Mouse (Mus musculus): Measurements from ENCODE around the gene Fkbp7. TPM values are rescaled to one million over a fixed set of nuclear protein-coding genes. Genes with fewer than 3 reads are reported as not detected.
"Not testable (repeated sequence)": the region's sequence is repeated elsewhere in the genome, so short reads cannot be mapped to it uniquely, and the experiment has no call there.

Fkbp7 gene
- total RNA-seq, 2 experiments from 2014 or later: 19.7 to 21.2 TPM

DNA sequence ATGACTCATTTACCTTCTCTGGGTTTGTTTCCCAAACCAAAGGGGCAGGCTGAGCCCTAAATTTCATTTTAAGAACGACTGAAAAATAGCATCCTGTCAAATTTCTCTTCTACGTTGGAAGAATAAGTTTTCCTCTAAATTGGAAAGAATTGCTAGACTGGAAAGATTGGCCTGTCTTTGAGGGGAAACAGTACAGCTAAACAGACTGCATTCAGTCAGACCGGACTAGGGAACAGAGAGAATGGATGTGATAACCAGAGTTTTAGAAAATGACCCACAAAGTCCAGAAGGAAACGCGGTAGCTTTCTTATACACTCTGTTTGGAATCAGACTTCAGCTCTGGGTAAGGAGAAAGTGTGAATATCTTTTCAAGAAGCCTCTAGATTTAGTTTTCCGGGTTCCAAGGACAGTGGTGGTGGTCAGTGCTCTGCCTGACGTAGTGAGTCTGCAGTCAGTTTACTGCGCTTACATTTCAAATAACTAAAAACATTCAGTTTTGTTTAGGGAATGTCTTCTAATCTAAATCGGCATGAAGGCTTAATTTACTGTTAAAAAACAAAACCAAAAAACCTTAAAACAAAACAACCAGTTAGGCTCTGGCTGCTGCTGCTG lies 676 bp downstream of the Fkbp7 start:
- no peak for DNase-seq (ENCODE audit: low spot score)
- intact Hi-C loops (cut with DNase I): no loop called here

DNA sequence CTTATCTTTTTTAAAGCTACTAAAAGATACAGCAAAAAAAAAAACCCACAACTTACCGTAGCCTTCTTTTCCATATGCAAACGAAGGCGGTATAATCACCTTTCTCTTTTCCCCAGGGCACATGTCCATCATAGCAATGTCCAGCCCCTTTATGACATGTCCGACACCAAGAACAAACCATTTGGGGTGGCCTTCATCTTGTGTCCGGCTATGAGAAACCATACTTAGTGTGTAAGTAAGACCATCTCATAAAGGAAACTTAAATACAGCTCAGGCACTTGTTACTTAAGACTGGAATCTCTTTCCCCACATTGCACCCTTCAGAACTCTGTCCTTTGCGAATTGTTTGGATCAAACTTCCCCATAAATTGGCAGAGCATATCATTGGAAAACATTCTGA lies 1.3 kb downstream of the Fkbp7 start:
- DNase-seq (ENCODE audit: low spot score): no peak
- intact Hi-C loops (cut with DNase I): no loop called here

DNA sequence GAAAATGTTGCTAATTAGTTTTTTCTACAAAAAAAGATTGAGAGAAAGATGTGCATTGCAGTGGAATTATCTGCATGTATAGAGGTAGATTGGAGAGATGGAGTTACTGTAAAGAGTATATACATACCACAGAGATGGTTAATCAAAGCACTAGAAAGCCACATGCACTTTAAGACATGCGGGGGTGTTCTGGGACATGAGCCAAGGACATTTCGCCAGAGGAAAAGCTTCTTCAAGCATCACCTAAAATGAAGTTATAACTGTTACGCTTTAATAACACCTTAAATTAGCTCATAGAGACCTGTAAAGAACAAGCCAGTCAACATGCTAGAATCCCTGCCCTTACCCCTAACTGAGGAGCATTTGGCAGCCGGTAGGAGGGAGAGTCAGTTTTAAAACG lies 5.7 kb downstream of the Fkbp7 start:
- intact Hi-C loops (cut with DNase I): no loop called here
- no peak for DNase-seq (ENCODE audit: low spot score)

DNA sequence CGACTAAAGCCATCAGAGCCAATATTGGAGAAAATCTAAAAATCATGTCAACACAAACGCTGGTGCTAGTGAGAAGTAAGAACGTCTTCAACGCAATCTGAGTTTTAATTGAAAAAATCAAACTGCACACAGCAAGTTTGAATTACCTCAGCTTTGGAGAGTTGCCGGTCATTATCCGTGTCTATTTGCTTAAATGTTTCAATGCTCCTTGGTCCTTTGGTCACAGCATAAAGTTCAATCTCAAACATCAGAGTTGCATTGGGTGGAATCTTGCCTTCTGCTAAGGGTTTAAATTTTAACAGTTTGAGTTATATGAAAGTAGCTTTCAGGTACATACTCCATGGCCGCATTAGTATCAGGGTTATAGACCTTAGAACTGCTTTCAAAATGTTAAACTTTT lies 7.4 kb downstream of the Fkbp7 start:
- DNase-seq (ENCODE audit: low spot score): no peak
- intact Hi-C loops (cut with DNase I): no loop called here

DNA sequence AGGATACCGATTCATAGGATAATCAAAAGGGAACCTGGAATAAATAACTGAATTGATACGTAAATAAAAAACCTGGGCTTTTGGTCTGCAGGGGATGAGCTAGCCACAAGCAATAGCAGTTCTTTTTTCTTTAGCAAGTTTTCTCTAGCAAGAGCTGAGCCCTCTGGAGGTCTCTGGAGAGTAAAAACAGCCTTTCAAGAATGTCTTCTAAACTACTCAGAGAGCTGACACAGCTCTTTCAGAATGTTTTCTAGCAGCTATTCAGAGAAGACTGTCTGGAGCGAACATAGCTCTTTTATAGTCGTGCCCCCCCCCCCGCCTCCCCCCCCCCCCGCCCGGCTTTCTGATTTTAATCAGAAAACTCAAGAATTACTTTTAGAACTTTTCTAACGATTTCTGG lies 13.5 kb downstream of the Fkbp7 start:
- DNase-seq (ENCODE audit: low spot score): no peak
- intact Hi-C loops (cut with DNase I): no loop called here

DNA sequence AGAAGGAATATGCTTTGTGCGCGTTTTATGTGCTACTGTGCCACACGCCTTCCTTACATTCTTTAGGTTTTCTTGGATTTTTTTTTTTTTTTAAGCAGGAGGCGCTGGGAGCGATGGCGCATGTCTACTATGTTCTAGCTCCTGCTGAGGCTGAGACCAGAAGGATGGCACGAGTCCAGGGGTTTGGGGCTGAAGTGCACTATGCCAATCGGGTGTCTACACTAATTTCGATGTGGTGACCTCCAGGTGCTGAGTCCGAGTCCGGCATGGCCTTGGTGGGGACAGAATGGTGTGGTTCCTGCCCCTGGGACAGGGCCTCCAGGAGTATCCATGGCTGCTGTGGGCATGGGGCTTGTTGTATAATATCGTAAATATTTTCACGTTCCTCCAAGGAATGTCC lies 14.4 kb downstream of the Fkbp7 start:
- no peak for DNase-seq (ENCODE audit: low spot score)
- intact Hi-C loops (cut with DNase I): no loop called here

DNA sequence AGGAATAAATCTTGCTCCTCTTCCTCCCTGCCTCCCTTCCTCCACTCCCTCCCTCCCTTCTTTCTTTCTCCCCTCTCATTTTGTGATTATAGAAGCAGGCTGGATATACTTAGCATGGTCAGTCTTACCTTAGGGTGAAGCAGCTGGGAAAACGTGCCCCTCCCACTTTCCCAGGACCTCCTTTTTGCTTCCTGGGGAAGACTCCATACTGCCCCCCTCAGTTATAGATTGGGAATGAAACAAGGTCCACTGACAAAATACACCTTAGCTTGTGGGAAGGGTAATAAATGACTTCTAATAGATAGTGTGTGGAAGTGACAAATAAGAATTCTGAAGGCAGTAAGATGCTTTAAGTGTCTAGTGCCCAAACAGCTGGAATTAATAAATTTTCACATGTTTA lies 16.9 kb downstream of the Fkbp7 start:
- no peak for DNase-seq (ENCODE audit: low spot score)
- intact Hi-C loops (cut with DNase I): no loop called here

DNA sequence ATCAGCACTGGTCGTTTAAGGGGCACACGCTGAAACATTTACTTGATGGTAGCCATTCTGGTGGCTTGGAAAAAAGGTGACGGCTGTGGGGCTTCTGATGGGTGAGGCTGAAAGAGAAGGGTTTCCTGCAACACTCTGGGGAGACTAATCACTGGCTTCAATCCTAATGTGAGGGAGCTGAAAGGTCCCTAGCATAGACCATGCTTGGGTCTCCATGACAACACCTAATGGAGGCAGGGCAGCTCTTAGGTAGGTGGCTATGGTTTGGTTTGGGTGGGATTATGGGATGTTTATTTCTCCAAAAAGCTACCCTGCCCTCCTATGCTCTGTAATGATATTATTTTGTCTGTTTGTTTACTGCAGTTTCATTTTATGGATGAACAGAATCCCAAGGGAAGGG lies 17.5 kb downstream of the Fkbp7 start:
- intact Hi-C loops (cut with DNase I): no loop called here
- no peak for DNase-seq (ENCODE audit: low spot score)

DNA sequence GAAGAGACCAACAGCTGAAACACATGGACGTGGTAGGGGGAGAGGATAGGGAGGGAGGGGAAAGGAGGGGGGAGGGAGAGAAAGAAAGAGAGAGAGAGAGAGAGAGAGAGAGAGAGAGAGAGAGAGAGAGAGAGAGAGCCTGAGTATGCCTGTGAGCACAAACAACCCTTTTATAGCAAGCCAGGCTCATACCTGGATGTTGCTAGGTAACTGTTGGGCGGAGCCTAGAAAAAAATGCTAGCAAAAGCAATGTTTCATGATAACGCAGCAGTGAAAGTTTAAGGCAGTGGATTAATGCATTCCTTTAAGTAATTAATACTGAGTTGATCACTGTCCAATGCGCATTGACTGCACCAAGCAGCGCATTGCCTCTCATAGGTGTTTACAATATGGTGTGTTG lies 18.3 kb downstream of the Fkbp7 start:
- intact Hi-C loops (cut with DNase I): no loop called here
- no peak for DNase-seq (ENCODE audit: low spot score)

DNA sequence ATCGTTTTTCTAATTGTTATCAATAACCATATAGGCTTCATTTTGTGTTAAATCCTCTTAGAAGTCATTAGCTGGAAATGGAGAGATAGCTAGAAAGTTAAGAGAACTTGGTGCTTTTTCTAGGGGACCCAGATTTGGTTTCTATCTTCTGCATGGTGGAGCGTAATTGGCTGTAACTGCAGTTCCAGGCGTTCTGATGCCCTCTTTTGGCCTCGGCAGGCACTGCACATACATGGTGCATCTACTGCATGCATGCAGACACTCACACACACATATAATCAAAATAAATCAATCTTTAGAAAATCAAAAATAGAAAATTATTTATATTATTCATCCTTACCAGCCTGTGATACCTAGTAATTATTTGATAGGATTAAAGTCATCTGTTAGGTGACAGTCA lies 19.8 kb downstream of the Fkbp7 start:
- intact Hi-C loops (cut with DNase I): no loop called here
- DNase-seq (ENCODE audit: low spot score): no peak

DNA sequence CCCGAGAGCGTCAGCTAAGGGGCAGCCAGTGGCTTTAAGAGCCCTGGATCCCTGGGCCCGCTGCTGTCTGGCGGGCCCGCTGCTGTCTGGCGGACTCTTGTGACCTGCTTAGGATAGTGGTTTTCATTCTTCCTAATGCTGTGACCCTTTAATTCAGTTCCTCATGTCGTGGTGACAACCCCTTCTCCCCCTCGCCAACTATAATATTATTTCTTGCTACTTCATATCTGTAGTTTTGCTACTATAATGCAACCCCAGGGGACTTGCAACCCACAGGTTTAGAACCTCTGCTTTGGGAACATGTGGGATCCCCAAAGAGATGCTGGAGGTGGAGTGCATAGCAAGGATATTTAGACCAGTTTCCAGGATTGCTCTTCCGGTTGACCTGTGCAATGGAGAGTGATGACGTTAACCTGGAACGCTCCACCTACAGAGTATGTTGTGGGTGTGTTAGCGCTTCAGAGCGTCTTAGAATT lies 24.2 kb downstream of the Fkbp7 start:
- no peak for DNase-seq (ENCODE audit: low spot score)
- intact Hi-C loops (cut with DNase I): loop anchor here (1.0 kb wide), 1 partner anchor 27 kb away; the partner anchor contains the start of gene Plekha3

DNA sequence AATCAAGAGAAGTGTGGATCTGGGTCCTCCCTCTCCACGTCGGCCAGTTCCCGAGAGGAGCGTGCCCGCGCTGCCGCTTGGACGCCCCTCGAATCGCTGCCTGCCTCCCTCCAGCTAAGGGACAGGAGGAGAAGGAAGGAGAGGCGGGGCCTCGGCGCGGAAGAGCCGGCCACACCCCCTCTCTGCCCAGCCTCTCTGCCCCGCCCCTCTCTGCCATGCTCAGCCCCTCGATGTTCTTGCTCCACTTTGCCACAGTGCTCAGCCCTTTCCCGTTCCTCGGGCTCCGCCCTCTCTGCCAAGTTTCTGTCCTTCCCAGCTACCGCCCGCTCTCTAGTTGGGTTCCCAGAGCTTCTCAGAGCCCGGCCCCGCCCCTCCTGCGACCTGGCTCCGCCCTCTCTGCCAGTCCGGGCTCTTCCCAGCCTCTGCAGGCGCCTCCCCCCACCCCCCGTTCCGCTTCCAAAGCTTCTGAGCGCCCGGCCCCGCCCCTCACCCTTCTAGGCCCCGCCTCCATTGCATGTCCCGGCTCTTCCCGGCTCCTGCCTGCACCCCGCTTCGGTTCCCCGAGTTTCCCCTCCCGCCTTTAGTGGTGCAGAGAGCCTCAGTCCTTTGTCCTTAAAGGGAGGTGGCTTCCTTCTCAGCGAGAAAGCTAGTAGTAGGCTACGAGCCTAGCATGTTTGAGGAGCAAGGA lies 24.9 kb downstream of the Fkbp7 start, which contains the start of the genes Prkra and Pjvk:
Gene Prkra, minus strand, starts transcription at position 133 of the 688 bp plus-strand sequence.
Gene Pjvk, plus strand, starts transcription at position 594 of the 688 bp plus-strand sequence.
- intact Hi-C loops (cut with DNase I): loop anchor here (1.0 kb wide), 1 partner anchor 27 kb away; the partner anchor contains the start of gene Plekha3
- peak; percentile 92 for DNase-seq (ENCODE audit: low spot score)

DNA sequence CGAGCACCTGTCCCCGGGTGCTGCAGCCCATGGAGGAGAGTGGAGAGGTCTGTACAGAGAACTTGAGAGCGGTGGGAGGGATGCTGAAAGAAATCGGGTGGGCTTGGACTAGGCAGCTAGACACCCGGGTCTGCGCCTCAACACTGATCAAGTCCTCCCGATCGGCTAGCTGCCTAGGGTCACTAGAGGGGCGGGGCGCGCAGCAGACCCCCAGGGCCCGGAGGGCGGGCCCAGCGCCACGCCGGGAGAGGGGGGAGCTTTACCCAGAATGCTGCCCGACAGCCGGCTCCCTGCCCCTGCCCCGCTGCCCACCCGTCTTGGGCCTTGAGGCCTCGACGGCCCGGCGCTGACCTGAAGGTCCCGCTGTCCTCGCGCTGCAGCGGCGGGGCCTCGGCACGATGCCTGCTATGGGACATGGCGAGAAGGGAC lies 25.5 kb downstream of the Fkbp7 start:
- intact Hi-C loops (cut with DNase I): no loop called here
- DNase-seq (ENCODE audit: low spot score): no peak

DNA sequence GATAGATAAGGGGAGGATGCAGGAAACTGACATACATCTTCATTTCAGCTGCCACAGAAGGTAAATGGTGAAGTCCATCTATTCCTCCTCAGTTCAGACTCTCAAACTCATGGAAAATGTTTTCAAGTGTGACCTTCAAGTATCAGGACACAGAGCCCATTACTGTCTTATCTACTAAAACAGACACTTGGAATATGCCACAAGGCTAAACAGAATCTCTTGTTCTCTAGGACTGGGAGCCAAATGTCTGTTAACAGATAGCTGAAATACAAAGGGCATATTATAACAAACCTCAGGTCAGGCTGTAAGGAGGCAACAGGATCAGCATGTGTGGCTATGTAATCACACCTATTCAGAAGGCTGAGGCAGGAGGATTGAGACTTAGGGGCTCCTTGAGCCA lies 29.1 kb downstream of the Fkbp7 start:
- no peak for DNase-seq (ENCODE audit: low spot score)
- intact Hi-C loops (cut with DNase I): no loop called here

DNA sequence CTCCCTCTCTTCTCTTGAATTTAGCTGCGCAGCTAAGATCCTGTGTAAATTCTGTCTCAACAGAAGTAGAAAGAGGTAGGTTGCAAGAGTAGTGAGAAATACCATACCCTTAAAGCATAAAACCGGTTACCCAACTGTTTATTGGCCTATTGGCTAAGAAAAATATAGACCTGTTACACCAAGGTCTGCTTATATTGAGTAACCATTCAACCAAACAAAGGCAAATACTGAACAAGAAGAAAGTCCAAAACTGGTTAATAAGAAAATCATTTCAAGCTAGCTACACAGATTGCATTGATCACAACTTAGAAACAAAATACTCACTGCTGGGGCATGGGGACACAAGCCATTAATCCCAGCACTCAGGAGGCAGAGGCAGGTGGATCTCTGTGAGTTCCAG lies 33.3 kb downstream of the Fkbp7 start:
- intact Hi-C loops (cut with DNase I): no loop called here
- no peak for DNase-seq (ENCODE audit: low spot score)

DNA sequence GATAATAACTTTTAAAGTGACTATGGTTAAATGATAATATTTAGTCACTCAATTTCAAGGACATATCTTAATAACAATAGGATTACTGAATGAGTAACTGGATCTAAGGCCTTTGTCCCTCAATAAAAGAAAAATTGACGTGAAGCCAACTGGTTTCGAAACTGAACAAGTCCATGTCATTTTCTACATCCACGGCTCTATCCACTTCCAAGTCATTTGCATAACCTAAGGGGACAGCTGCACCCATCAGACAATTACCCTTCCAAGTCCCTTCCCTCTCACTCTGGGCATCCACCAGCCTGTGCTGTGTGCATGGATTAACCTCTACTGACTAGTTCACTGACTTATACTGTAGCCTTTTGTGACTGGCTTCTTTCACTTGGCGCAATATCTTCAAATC lies 41.3 kb downstream of the Fkbp7 start:
- DNase-seq (ENCODE audit: low spot score): no peak
- intact Hi-C loops (cut with DNase I): no loop called here

DNA sequence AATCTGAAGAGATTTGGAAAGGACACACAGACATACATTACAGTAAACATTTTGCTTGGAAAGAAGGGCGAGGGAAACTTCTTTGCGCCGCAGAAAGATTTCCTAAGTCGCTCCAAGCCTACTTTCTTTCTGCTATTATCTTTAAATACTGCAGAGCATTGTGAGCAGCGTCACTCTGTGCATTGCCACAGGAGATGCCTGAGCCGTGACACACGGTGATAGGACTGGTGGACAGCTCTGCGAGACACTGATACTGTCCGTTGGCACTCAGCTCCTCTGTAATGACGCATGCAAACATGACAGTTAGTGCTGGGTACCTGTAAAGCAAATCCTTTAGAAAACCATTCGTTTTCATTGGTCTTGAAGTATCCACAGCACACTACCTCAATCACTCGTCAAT lies 42.6 kb downstream of the Fkbp7 start:
- intact Hi-C loops (cut with DNase I): no loop called here
- DNase-seq (ENCODE audit: low spot score): no peak

DNA sequence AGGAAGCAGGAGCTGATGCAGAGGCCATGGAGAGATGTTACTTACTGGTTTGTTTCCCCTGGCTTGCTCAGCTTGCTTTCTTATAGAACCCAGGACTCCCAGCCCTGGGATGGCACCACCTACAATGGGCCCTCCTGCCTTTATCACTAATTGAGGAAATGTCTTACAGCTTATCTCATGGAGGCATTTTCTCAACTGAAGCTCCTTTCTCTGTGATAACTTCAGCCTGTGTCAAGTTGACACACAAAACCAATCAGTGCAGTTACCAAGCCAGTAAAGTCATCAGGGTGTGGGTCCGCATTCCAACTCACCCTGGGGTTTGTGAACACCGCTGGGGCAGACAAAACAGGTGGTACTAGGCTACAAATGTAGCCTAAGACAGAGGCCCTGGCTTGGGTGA lies 50.6 kb downstream of the Fkbp7 start:
- DNase-seq (ENCODE audit: low spot score); intact Hi-C loops (cut with DNase I): not testable (repeated sequence)

DNA sequence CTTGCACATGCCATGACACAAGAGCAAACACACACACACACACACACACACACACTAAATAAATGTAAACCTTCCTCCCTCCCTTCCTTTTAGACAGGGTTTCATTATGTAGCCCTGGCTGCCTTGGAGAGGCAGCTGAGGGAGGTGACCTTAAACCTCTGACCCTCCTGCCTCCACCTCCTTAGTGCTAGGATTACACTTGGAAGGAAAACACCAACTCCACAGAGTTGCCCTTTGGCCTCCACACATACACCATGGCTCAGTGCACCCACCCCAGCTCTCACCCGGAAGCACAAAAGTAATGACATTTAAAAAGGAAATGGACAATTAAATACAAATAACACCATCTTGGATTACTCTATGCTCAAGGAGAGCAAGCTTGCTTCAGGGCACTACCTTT lies 51.2 kb downstream of the Fkbp7 start:
- DNase-seq (ENCODE audit: low spot score): no peak
- intact Hi-C loops (cut with DNase I): no loop called here

DNA sequence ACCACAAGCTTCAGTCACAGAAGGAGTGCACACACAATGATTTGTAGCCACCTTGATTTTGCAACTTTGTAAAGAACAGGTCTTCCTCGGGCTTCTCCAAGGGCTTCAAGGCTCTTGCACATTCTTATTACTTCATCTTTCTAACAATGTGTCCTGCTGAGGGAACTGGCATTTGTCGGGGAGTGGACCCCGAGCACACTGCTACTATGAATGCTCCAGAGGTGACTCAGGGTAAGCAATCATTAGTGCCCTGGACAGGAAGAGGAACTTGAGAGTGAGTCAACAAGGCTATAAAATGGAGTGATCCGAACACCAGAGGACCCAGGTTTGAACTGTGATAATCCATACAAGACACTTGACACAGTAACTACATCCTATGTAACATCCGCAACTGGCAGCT lies 52.7 kb downstream of the Fkbp7 start:
- intact Hi-C loops (cut with DNase I): no loop called here
- no peak for DNase-seq (ENCODE audit: low spot score)

DNA sequence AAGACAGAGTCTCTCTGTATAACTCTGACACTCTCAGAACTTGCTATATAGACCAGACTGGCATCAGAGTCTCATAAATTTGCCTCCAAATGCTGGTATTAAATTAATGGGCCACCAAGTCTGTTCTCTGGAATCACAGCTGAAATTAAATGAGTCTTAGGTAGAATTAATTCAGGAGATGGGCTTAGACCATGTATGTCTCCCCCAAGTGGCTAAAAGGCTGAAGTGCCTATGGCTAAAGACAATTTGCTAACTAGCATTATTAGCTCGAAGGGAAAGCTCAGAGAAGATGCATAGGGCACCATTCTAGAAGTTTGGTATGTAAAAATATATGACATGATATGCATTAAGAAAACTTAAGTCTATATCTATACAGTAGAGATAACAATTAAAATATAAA lies 54.8 kb downstream of the Fkbp7 start:
- intact Hi-C loops (cut with DNase I): loop anchor here (1.0 kb wide), 1 partner anchor 251 kb away; no protein-coding TSS in a partner anchor
- DNase-seq (ENCODE audit: low spot score): no peak

All from heart, postnatal 25 days (tissue).